Comparison of ENCODE assay signal across 7 mouse cellular contexts in the genomic region with DNA sequence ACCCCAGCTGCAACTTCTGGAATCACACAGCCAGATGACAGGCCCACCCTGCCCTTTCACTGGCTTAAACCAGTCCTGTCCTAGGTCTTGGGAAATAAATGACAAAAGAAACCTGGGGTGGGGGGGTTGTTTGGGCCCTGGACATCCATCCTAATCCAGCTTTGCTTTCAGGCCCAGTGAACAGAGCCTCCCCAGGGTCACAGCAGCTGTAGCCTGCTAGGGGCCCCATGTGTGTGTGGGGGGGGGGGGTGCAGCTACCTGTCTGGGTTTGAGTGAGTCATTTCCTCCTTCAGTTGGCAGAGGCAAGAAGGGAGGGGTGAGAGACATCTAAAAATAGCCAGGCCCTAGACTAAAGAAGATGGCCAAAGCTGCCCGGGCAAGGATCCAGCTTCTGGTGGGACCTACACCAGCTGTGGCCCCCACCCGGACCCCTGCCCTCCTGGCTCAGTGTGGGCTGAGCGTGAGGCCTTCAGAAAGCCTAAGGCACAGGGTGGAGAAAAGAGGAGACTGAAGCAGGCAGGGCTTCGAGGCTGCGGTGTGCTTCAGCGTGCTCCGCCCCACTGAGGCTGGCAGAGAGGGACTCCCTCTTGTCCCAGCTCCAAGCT. TPM values are rescaled to one million over a fixed set of nuclear protein-coding genes. Genes with fewer than 3 reads are reported as not detected.
DNase-seq lines count a peak whose midpoint lies in the region; ATAC-seq and TF ChIP-seq lines count a peak whose summit lies in the region.

No protein-coding gene starts in this region.

- no peaks in the 10 kb centered on the region for H3K36me3 ChIP-seq in hindbrain, embryonic 12.5 days
- H3K36me3 ChIP-seq in liver, postnatal 0 days (replicated peaks; ENCODE audit: insufficient read depth, low read length) = no peaks in the 10 kb centered on the region
- no peaks in the 10 kb centered on the region for H3K36me3 ChIP-seq in stomach, embryonic 16.5 days (ENCODE audit: control insufficient read depth, insufficient read depth, low read length)

- H3K4me1 ChIP-seq in hindbrain, embryonic 12.5 days = peaks cover 56% of the 10 kb centered on the region
- peaks cover 42% of the 10 kb centered on the region for H3K4me1 ChIP-seq in liver, postnatal 0 days (ENCODE audit: insufficient read depth)
- peaks cover 53% of the 10 kb centered on the region for H3K4me1 ChIP-seq in stomach, embryonic 16.5 days (ENCODE audit: control insufficient read depth, insufficient read depth, low read length)

- no peak overlapping the region for H3K4me2 ChIP-seq in hindbrain, embryonic 12.5 days (replicated peaks)
- peak overlapping the region; percentile 32 for H3K4me2 ChIP-seq in liver, postnatal 0 days (ENCODE audit: low read depth, low read length)
- H3K4me2 ChIP-seq in stomach, embryonic 16.5 days (ENCODE audit: low read depth, low read length) = no peak overlapping the region

- peak overlapping the region; percentile 24; the same call in 1 of the 2 replicates for H3K9ac ChIP-seq in hindbrain, embryonic 12.5 days
- H3K9ac ChIP-seq in liver, postnatal 0 days (replicated peaks) = peak overlapping the region; percentile 16; the same call in 1 of the 2 replicates
- peak overlapping the region; percentile 63 for H3K9ac ChIP-seq in stomach, embryonic 16.5 days (ENCODE audit: low read length)

- no peak overlapping the region for H3K4me3 ChIP-seq in hindbrain, embryonic 12.5 days
- H3K4me3 ChIP-seq in liver, postnatal 0 days (ENCODE audit: low read depth, low read length) = no peak overlapping the region
- no peak overlapping the region for H3K4me3 ChIP-seq in stomach, embryonic 16.5 days (replicated peaks; ENCODE audit: low read length)

- ATAC-seq in hindbrain, embryonic 12.5 days (ENCODE audit: low FRiP score) = peak; percentile 2; the same call in 1 of the 2 replicates
- ATAC-seq in liver, postnatal 0 days = peak; percentile 28; the same call in 1 of the 2 replicates
- peak; percentile 78 for ATAC-seq in stomach, embryonic 16.5 days (ENCODE audit: insufficient read depth, low FRiP score)

- H3K27ac ChIP-seq in hindbrain, embryonic 12.5 days = peak overlapping the region; percentile 62
- H3K27ac ChIP-seq in liver, postnatal 0 days (ENCODE audit: low read depth) = peak overlapping the region; percentile 80
- H3K27ac ChIP-seq in stomach, embryonic 16.5 days (ENCODE audit: low read length) = peak overlapping the region; percentile 91

- no peaks in the 10 kb centered on the region for H3K27me3 ChIP-seq in hindbrain, embryonic 12.5 days
- H3K27me3 ChIP-seq in liver, postnatal 0 days (ENCODE audit: insufficient read depth, low read length) = no peaks in the 10 kb centered on the region
- H3K27me3 ChIP-seq in stomach, embryonic 16.5 days (ENCODE audit: control insufficient read depth, insufficient read depth, low read length) = no peaks in the 10 kb centered on the region

- no peak for TF ChIP-seq CTCF in brain, embryonic 14.5 days (IDR thresholded peaks at IDR 0.05; ENCODE audit: borderline replicate concordance, extremely low read depth, insufficient read depth, insufficient read length)
- TF ChIP-seq CTCF in liver, postnatal 0 days (IDR thresholded peaks at IDR 0.05; ENCODE audit: low read depth) = no peak

- DNase-seq in spleen, adult 18-20 months = peak; percentile 30 to 55
- no peak for DNase-seq in spleen, adult 12 weeks (ENCODE audit: low spot score)
- peak; percentile 77 for DNase-seq in brain, embryonic 14.5 days (ENCODE audit: low read depth)
- DNase-seq in liver, postnatal 0 days = peak; percentile 61
- no peak for DNase-seq in c-Kit-positive CD71-positive TER-119-positive erythroid progenitor cells, embryonic 14.5 days (ENCODE audit: low spot score)

- WGBS in hindbrain, embryonic 12.5 days = 38% methylated on average over 7 of the region's 7 CpGs
- WGBS in liver, postnatal 0 days (ENCODE audit: insufficient replicate concordance) = 41% methylated on average over 6 of the region's 7 CpGs
- 28% methylated on average over 7 of the region's 7 CpGs for WGBS in stomach, embryonic 16.5 days

- H3K9me3 ChIP-seq in hindbrain, embryonic 12.5 days (replicated peaks) = no peaks in the 10 kb centered on the region
- H3K9me3 ChIP-seq in liver, postnatal 0 days (ENCODE audit: low read length) = no peaks in the 10 kb centered on the region
- H3K9me3 ChIP-seq in stomach, embryonic 16.5 days (replicated peaks; ENCODE audit: control insufficient read depth, low read length) = no peaks in the 10 kb centered on the region

- no peak for TF ChIP-seq EP300 in liver, postnatal 0 days (IDR thresholded peaks at IDR 0.05; ENCODE audit: low read depth)

- no peak for TF ChIP-seq POLR2A in brain, embryonic 14.5 days (IDR thresholded peaks at IDR 0.05; ENCODE audit: borderline replicate concordance, extremely low read depth, insufficient read depth, insufficient read length, poor library complexity, severe bottlenecking)

RNA-seq across cellular contexts. Expression of a gene that starts 28.4 kb away (rescaled TPM):
- polyA plus RNA-seq in brain, embryonic 14.5 days (2012; rRNA removed) = 22.6 and 34.0 TPM in 2 replicates
- polyA plus RNA-seq in hindbrain, embryonic 12.5 days (2016; fragmentation: Nextera tagmentation; extraction: Ambion mirVana) = 23.8 and 24.7 TPM in 2 replicates
- 15.5 and 17.0 TPM in 2 replicates for polyA plus RNA-seq in liver, postnatal 0 days (2015; fragmentation: Nextera tagmentation; extraction: Ambion mirVana)
- polyA plus RNA-seq in stomach, embryonic 16.5 days (2015; fragmentation: Nextera tagmentation; extraction: Ambion mirVana) = 20.4 and 26.1 TPM in 2 replicates

RNA-seq across cellular contexts. Expression of a gene that starts 43.8 kb away (rescaled TPM):
- 82.4 and 114 TPM in 2 replicates for polyA plus RNA-seq in brain, embryonic 14.5 days (2012; rRNA removed)
- 78.1 and 78.6 TPM in 2 replicates for polyA plus RNA-seq in hindbrain, embryonic 12.5 days (2016; fragmentation: Nextera tagmentation; extraction: Ambion mirVana)
- 3.6 and 5.2 TPM in 2 replicates for polyA plus RNA-seq in liver, postnatal 0 days (2015; fragmentation: Nextera tagmentation; extraction: Ambion mirVana)
- 30.4 and 34.8 TPM in 2 replicates for polyA plus RNA-seq in stomach, embryonic 16.5 days (2015; fragmentation: Nextera tagmentation; extraction: Ambion mirVana)

Comparison
In these comparisons a context has a peak if more than half of its experiments do, and no peak if none do; other contexts are left out.
1. DNase-seq: peak in spleen, adult 18-20 months (2 of 2), brain, embryonic 14.5 days (single experiment) and liver, postnatal 0 days (single experiment); none in spleen, adult 12 weeks (single experiment) and c-Kit-positive CD71-positive TER-119-positive erythroid progenitor cells, embryonic 14.5 days (single experiment).
2. ATAC-seq: peak in every context shown above with its lines; median percentile 78 in stomach, embryonic 16.5 days; 28 in liver, postnatal 0 days; 2 in hindbrain, embryonic 12.5 days.
3. Peak in every context shown above with its lines, with median percentiles within 50 percentile points of each other: H3K27ac ChIP-seq and H3K9ac ChIP-seq.